Mouse (Mus musculus) heart, postnatal 0 days (tissue): ENCODE results near the gene Stx1b.

Source experiments
- CTCF ChIP-seq: IDR thresholded peaks from 2 replicates; pipeline ENCODE4 v1.5.1; 2016; ENCODE audit warnings: antibody characterized with exemption, control low read depth, low read depth
- EP300 ChIP-seq: IDR thresholded peaks from 2 replicates; pipeline ENCODE4 v1.6.1; 2016; ENCODE audit warnings: antibody characterized with exemption, low read depth

DNA sequence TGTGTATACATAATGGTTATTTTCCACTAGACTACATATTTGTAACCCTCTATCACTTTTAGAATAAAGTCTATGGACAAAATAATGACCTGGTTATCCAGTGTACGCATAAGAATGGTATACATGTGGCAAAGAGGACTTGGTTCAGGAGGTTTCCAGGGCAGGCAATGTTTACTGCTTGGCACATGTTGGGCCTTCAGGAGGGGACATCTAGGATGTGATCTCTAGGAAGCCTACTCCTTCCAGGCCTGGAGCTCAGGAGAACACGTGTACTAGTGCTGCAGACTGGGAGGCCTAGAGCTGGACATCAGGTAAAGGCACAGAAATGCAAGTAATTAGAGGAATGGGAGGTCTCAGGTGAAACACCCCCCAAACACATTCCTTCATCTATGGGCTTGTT is 11.2 kb upstream of the Stx1b start:
- TF ChIP-seq CTCF, result no peak
- TF ChIP-seq EP300, result no peak
